Mouse (Mus musculus) urinary bladder, postnatal 10 days (tissue): ENCODE data around the gene Mapkapk3.

Experiments used
- DNase-seq: peaks from one replicate; pipeline ENCODE4 v3.0.0; 2022; ENCODE audit warnings: low spot score

Mapkapk3 gene

GRCm38 (mm10) chr9:107288711-107289110, 966 bp downstream of the Mapkapk3 start:
- DNase-seq: no peak

- no peak for DNase-seq
Observed at GRCm38 (mm10) chr9:107288105-107288650, 1.5 kb downstream of the Mapkapk3 start.

- no peak for DNase-seq
Observed at GRCm38 (mm10) chr9:107287294-107287693, 2.4 kb downstream of the Mapkapk3 start.

- DNase-seq: no peak
Observed at GRCm38 (mm10) chr9:107285009-107285408, 4.7 kb downstream of the Mapkapk3 start.

- DNase-seq: no peak
Observed at GRCm38 (mm10) chr9:107282951-107283350, 6.7 kb downstream of the Mapkapk3 start.

- no peak for DNase-seq
Observed at GRCm38 (mm10) chr9:107281241-107281987, 8.3 kb downstream of the Mapkapk3 start.

GRCm38 (mm10) chr9:107280322-107281027, 9.2 kb downstream of the Mapkapk3 start:
- no peak for DNase-seq

GRCm38 (mm10) chr9:107279378-107280321, 10.0 kb downstream of the Mapkapk3 start:
- DNase-seq: no peak

GRCm38 (mm10) chr9:107278527-107279377, 10.9 kb downstream of the Mapkapk3 start:
- no peak for DNase-seq

- DNase-seq: no peak
Observed at GRCm38 (mm10) chr9:107278126-107278525, 11.6 kb downstream of the Mapkapk3 start.

GRCm38 (mm10) chr9:107277603-107278002, 12.1 kb downstream of the Mapkapk3 start:
- no peak for DNase-seq

GRCm38 (mm10) chr9:107275710-107276109, 14.0 kb downstream of the Mapkapk3 start:
- DNase-seq: no peak

GRCm38 (mm10) chr9:107274751-107275150, 14.9 kb downstream of the Mapkapk3 start:
- DNase-seq: no peak

- DNase-seq: no peak
Observed at GRCm38 (mm10) chr9:107273184-107273583, 16.5 kb downstream of the Mapkapk3 start.

GRCm38 (mm10) chr9:107272284-107272683, 17.4 kb downstream of the Mapkapk3 start:
- no peak for DNase-seq

- DNase-seq: no peak
Observed at GRCm38 (mm10) chr9:107271177-107271938, 18.3 kb downstream of the Mapkapk3 start.

- DNase-seq: no peak
Observed at GRCm38 (mm10) chr9:107269772-107270171, 19.9 kb downstream of the Mapkapk3 start.

GRCm38 (mm10) chr9:107267721-107268402, 21.8 kb downstream of the Mapkapk3 start:
- DNase-seq: no peak

- DNase-seq: no peak
Observed at GRCm38 (mm10) chr9:107267028-107267427, 22.6 kb downstream of the Mapkapk3 start.

- DNase-seq: no peak
Observed at GRCm38 (mm10) chr9:107264731-107265130, 24.9 kb downstream of the Mapkapk3 start.
